Mouse (Mus musculus): ENCODE data around the gene Map4k2.

Gene Map4k2

DNA sequence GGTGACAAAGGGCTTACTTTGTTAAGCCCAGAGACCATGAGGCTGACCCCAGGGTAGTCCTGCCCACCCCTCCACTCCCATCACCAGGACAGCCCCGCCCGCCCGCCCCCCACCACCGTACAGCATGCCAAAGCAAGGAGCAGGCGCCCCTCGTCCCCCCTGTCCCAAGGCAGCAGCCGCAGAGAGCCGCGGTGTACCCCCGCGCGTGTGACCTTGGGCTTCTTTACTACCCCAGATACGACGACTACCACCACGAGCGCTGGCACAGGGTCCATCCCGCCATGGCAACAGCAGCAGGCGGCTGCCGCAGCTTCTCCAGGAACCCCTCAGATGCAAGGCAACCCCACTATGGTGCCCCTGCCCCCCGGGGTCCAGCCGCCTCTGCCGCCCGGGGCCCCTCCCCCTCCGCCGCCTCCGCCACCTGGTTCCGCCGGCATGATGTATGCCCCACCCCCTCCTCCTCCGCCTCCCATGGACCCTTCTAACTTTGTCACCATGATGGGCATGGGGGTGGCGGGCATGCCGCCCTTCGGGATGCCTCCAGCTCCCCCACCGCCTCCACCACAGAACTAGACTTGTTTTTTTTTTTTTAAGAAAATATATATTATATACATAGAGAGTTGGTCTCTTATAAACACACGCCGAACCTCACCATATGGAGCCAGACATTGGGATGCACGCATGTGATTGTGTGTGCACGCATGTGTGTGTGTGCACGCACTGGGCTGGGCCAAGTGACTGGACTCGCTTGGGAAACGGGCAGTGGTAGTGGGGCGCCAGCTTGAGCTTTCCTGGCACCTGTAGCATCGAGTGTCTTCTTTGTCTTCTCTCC is 34.7 kb downstream of the Map4k2 start:
- DNase-seq (ENCODE audit: extremely low spot score, low read depth, low spot score) = no peak

GRCm38 (mm10) chr19:6376255-6376564 is 35.3 kb downstream of the Map4k2 start:
- DNase-seq (ENCODE audit: extremely low spot score, low read depth, low spot score) = no peak

- no peak for DNase-seq (ENCODE audit: extremely low spot score, low read depth, low spot score)
These were observed 35.7 kb downstream of the Map4k2 start for GRCm38 (mm10) chr19:6376643-6377042.

GRCm38 (mm10) chr19:6377327-6378040 is 36.5 kb downstream of the Map4k2 start:
- no peak for DNase-seq (ENCODE audit: extremely low spot score, low read depth, low spot score)

GRCm38 (mm10) chr19:6380411-6381166 is 39.7 kb downstream of the Map4k2 start:
- no peak for DNase-seq (ENCODE audit: extremely low spot score, low read depth, low spot score)

- no peak for DNase-seq (ENCODE audit: extremely low spot score, low read depth, low spot score)
These were observed 40.3 kb downstream of the Map4k2 start for GRCm38 (mm10) chr19:6381238-6381637.

- no peak for DNase-seq (ENCODE audit: extremely low spot score, low read depth, low spot score)
These were observed 41.5 kb downstream of the Map4k2 start for GRCm38 (mm10) chr19:6382323-6382924.

- no peak for DNase-seq (ENCODE audit: extremely low spot score, low read depth, low spot score)
These were observed 42.5 kb downstream of the Map4k2 start for GRCm38 (mm10) chr19:6383470-6383869.

DNA sequence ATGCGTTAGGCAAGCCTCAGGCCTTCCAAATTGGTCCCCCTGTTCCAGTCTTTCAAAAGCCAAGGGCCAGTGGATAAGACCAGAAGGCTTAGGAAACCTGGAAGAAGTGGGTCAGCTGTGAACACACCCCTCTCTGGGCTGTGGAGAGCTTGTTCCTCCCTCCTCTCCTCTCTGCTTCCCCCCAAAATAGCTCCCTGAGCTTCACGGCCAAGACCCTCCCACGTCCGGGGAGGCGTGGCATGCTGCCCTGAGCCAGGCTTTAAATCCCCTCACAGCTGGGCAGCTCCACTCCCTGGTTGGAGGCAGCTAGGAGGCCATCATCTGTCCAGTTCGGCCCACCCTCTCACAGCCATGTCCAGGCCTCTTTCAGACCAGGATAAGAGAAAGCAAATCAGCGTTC is 43.2 kb downstream of the Map4k2 start, which contains the start of gene Pygm:
Pygm (plus strand) TSS at position 272 of the 400 bp plus-strand sequence.
- no peak for DNase-seq (ENCODE audit: extremely low spot score, low read depth, low spot score)

GRCm38 (mm10) chr19:6384954-6385353 is 44.0 kb downstream of the Map4k2 start:
- no peak for DNase-seq (ENCODE audit: extremely low spot score, low read depth, low spot score)

GRCm38 (mm10) chr19:6385419-6385818 is 44.5 kb downstream of the Map4k2 start:
- no peak for DNase-seq (ENCODE audit: extremely low spot score, low read depth, low spot score)

- DNase-seq (ENCODE audit: extremely low spot score, low read depth, low spot score) = no peak
These were observed 44.9 kb downstream of the Map4k2 start for GRCm38 (mm10) chr19:6385821-6386220.

DNA sequence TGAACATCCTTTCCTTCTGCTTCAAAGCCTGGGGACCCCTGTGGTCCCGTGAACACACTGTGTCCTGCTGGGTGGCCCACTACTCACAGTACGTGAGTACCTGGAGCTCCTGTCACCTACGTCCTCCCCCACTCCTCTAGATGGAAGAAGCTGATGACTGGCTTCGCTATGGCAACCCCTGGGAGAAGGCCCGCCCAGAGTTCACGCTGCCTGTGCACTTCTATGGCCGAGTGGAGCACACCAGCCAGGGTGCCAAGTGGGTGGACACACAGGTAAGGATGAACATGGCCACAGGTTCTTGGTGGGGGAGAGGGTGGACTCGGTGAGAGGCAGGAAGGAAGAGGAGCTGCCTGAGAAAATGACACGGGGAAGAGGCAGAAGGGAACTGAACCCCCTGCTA is 45.3 kb downstream of the Map4k2 start:
- DNase-seq (ENCODE audit: extremely low spot score, low read depth, low spot score) = no peak

DNA sequence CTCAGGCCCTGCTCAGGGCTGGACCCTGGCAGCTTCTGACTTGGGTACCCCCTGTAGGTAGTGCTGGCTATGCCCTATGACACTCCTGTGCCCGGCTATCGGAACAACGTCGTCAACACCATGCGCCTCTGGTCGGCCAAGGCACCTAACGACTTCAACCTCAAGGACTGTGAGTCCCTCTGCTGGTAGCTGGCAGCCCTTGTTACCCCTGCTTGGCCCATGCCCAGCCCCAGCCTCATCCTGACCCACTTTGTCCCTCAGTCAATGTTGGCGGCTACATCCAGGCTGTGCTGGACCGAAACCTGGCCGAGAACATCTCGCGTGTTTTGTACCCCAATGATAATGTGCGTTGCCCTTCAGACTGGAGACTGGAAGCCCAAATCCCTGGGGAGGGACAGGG is 47.1 kb downstream of the Map4k2 start:
- no peak for DNase-seq (ENCODE audit: extremely low spot score, low read depth, low spot score)

DNA sequence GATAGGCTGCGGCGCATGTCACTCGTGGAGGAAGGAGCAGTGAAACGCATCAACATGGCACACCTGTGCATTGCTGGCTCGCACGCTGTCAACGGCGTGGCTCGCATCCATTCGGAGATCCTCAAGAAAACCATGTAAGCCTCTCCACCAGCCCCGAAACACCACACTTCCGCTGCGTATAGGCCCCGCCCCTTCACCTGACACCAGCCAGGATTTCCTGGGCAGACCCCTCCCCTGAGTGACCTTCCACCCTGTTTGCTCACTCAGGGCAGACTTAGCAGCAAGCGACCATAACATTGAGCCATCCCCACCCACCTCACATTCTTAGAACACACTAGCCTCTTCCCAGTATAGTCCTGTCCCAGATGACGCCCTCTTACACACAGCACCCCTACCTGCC is 48.9 kb downstream of the Map4k2 start:
- DNase-seq (ENCODE audit: extremely low spot score, low read depth, low spot score) = no peak

DNA sequence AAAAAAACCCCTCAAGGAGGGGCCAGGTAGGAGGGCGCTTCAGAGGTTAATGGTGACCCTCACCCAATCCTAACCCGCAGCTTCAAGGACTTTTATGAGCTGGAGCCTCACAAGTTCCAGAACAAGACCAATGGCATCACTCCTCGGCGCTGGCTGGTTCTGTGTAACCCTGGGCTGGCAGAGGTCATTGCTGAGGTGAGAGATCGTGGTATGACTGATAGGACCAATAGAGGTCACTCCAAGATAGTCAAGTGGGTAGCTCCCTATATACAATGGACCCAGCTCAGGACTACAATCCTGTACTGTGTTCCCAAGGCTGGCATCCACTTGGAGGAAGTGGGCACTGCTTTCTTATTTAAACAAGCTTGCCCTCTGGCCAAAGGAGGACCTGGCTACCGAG is 49.3 kb downstream of the Map4k2 start:
- no peak for DNase-seq (ENCODE audit: extremely low spot score, low read depth, low spot score)

DNA sequence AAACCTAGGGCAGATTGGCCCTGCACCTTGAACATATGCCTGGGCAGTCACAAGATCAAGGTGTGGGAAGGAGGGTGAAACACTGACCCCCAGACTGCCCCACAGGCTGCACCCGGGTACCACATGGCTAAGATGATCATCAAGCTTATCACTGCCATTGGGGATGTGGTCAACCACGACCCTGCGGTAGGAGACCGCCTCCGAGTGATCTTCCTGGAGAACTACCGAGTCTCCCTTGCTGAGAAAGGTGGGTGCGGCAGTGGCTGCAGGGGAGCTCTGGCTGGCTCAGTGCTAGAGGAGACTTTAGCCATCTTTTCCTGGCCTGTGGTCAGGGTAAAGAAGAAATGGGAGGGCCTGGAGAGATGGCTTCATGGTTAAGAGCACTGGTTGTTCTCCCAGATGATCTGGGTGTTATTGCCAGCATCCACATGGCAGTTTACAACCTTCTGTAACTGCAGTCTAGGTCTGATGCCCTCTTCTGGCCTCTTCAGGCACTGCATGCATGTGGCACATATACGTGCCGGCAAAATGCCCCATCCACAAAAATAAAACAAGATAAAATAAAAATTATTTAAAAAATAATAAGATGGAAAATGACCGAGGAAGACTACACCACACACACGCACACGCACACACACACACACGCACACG is 51.9 kb downstream of the Map4k2 start:
- no peak for DNase-seq (ENCODE audit: extremely low spot score, low read depth, low spot score)

DNA sequence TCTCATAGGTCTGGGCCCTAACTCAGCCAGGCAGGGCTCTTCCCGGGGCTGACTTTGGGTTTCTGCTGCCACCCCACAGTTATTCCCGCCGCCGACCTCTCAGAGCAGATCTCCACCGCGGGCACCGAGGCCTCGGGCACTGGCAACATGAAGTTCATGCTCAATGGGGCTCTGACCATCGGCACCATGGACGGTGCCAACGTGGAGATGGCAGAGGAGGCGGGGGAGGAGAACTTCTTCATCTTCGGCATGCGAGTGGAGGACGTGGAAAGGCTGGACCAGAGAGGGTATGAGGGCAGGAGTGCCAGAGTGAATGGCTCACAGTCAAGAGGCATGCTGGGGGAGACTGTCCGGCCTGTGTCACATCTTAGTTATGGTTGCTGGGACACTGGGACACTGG is 52.7 kb downstream of the Map4k2 start:
- DNase-seq (ENCODE audit: extremely low spot score, low read depth, low spot score) = no peak

DNA sequence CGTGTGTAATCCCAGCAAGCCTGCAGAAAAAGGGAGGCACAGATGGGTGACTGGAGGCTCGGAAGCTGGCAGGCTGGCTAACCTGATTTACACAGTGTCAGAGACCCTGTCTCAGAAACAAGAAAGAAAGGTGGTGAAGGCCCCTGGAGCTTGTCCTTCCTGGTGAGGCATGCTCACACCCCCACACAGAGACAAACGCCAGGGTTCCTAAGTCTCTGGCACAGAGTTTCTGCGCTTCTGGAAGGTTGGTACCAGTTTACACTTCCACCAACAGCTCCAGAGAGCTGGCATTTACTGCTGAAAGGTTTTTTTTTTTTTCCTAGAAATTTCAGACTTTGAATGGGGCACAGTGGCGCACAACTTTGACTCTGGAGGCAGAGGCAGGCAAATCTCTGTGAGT is 55.3 kb downstream of the Map4k2 start:
- DNase-seq (ENCODE audit: extremely low spot score, low read depth, low spot score) = no peak

- DNase-seq (ENCODE audit: extremely low spot score, low read depth, low spot score) = no peak
These were observed 56.8 kb downstream of the Map4k2 start for GRCm38 (mm10) chr19:6397582-6398249.
